Mouse (Mus musculus): Measurements from ENCODE around the gene Snrk. TPM values are rescaled to one million over a fixed set of nuclear protein-coding genes. Genes with fewer than 3 reads are reported as not detected.

Gene Snrk
- total RNA-seq, 2 experiments from 2014 or later: 116 to 117 TPM

DNA sequence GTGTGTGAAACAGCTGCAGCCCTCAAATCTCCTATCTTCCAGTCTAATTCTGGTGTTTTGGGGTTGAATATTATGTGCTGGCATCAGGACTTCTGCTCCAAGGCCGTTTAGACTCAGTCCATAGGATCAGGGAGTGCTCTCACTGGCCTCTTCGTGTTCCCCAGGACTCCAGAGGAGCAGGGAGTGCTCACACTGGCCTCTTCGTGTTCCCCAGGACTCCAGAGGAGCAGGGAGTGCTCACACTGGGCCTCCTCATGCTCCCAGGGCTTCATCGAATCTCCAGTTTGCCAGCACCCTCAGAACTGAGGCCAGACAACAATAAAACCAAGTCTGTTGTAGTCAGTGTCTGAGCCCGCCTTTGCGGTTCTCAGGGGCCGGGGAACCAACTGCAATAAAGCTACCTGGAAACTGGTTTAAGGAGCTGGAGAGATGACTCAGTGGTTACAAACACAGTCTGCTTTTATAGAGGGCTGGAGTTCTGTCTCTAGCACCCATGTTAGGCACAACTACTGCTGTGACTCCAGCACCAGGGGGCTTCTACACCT is 12.7 kb upstream of the Snrk start:
- intact Hi-C loops (cut with DNase I): no loop called here
- no peak for DNase-seq (ENCODE audit: low spot score in 2 of 2)

DNA sequence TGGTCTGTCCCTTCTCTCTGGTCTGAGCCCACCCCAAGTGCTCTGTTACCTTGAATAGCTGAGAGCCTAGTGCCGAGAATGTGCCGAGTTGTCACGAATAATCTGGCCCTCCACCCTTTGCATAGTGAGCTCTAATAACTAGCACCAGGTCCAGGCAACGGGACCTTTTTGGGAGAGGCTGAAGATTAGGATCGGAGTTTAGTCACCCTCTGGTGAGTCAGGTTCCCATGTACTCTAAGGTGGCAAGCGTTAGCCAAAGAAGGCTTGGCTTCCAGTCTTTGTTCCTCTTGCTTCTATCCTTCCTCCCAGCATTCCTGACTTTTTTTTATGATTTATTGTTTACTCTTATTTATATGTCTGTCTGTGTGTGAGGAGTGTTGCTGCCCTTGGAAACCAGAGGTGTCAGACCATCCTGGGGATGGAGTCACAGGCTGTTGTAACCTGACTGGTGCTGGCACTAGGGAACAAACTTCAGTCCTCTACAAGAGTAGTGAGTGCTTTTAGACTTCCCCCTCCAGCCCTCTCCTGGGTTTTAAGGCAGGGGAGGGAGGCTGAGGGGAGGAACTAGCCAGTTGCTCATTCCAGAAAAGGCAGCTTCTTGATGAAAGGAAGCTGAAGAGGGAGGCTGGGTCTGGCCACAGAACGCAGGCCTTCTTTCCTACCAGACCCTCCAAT is 9.2 kb upstream of the Snrk start:
- intact Hi-C loops (cut with DNase I): no loop called here
- DNase-seq (ENCODE audit: low spot score in 2 of 2): no peak

DNA sequence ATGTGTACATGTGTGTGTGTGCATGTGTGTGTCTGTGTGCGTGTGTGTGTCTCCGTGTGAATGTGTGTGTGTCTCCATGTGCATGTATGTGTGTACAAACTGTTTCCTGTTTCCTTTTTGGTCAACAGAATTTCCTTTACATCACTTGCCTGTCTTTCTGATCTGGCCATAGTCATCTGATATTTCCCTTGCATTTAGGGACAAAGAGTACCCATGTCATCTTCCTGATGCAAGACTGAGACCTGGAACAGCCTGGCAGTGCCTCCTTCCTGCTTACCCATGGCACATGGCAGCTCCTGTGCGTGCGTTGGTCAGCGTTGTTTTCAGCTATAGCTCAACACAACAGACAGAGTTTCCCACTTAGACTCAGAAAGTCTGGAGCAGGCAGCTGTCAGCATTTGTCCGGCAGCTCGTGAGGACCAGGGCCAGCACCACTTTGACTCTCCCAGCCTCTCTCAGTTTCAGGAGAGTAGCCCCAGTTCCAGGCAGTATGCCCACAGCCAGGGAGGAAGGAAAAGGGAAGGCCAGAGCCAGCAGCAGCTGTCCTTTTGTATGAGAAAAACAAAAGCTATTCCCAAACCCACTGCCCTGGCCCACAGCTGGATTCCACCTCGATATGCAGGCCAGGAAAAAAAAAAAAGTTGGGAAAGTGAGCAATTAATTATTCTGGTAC is 7.4 kb upstream of the Snrk start:
- intact Hi-C loops (cut with DNase I): loop anchor here (2.0 kb wide), 1 partner anchor 87 kb away; no protein-coding TSS in a partner anchor

DNA sequence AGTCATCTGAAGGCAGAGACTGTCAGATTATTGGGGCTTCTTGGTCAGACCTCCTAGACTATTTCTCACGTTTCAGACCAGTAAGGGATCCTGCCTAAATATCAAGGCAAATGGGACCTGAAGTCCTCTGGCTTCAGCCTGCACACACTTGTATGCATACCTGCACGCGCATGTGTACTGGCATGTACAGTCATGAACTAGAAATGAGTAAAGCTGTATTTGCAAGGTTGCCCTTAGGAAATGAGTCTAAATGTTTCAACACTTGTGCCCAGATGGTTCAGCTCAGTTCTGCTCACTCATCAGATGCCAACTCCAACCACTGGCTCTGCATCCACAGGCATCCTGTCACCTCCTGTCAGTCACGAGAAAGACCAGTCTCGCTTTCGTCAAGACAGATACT is 6.6 kb upstream of the Snrk start:
- intact Hi-C loops (cut with DNase I): loop anchor here (2.0 kb wide), 1 partner anchor 88 kb away; no protein-coding TSS in a partner anchor
- DNase-seq (ENCODE audit: low spot score in 2 of 2): no peak

More for the DNA sequence above, 7.4 kb upstream of the Snrk start:
- DNase-seq (ENCODE audit: low spot score in 2 of 2): peak in 1 of 2 experiments; percentile 22

DNA sequence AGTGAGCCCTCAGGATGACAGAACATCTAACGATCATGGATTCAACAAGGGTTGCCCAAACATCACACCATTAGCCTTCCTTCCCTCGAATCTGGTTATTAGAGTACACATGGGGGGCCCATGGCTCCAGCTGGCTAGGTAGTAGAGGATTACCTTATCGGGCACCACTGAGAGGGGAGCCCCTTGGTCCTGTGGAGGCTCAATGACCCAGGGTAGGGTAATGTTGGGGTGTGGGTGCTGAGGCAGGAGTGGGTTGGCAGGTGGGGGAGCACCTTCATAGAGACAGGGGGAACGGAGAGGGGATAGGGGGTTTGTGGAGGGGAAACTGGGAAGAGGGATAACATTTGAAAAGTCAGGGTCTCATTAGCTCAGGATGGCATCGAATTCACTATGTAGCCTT is 6.1 kb upstream of the Snrk start:
- no peak for DNase-seq (ENCODE audit: low spot score in 2 of 2)
- intact Hi-C loops (cut with DNase I): loop anchor here (2.0 kb wide), 1 partner anchor 88 kb away; no protein-coding TSS in a partner anchor

DNA sequence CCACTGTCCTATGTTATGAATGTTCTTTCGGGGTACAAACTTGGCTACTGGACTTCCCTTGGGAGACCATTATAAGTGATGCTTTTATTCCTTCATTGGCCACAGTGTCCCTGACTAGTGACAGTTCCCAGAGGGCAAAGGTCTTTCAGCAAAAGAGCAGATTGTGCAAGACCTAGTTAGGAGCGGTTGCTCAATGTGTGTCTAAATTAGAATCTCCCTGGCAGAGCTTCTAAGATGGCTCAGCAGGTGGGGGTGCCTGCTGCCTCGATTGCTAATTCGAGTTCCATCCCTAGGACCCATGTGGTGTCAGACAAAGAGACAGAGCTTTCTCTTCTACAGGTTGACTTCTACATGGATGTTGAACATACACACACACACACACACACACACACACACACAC is 1.5 kb upstream of the Snrk start:
- DNase-seq (ENCODE audit: low spot score in 2 of 2): no peak
- intact Hi-C loops (cut with DNase I): no loop called here

DNA sequence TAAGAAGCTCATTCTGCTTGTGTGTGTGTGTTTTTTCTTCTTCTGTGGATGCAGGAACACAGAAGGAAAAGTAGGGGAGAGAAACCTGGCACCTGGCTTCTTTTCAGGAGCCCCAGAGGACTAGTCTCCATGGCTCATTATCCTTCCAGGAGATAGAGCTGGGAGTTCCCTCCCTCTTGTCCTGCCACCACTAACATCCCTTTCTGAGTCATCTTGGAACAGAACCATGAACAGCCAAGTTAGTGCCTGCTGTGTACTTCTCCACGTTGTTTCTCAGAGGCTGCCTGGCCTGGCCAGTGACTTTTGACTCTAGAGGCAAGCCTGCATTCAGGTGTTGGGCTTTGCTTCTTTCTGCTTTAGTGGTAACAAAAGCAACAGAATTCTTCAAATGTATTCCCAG is 707 bp upstream of the Snrk start:
- peak in 1 of 2 experiments; percentile 28 for DNase-seq (ENCODE audit: low spot score in 2 of 2)
- intact Hi-C loops (cut with DNase I): loop anchor here (2.0 kb wide), 1 partner anchor 98 kb away; no protein-coding TSS in a partner anchor

DNA sequence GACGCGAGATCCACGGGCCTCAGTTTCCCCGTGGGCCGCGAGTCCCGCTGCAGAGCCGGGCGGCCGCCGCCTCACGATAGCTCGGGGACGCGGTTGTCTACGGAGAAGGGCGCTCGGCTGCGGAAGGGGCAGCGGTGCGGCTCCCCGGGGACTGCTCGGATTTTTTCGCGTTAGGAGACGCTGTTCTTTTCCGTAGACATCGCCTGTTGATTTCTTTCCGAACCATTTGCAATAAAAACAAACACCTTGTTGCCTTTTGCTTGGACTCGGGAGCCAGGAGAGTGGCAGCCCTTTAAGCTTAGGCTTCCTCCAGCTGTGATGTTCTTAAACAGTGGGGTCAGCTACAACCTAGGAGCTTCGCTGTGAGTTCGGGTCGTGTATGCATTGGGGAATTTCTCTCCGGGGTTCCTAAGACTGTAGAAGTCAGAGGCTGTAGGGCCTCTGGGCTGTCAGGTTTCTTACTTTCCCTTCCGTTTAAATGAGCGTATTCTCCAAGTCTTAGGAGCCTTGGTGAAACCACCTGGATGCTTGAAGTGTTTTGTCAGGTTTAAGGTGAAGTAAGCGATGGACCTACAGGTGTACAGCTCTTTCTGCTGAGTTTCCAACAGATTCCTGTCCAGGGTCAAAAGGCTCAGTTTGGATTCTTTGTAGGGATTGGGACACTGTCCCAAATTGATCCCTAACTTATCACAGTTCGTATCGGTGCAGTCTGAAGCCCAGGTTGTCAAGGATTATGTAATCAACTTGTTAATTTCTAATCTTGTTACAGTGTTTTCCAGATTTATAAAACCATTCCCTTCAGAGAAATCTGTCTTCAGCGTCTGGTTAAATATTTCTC is 845 bp downstream of the Snrk start:
- DNase-seq (ENCODE audit: low spot score in 2 of 2): peak in 1 of 2 experiments; percentile 21
- intact Hi-C loops (cut with DNase I): loop anchor here (2.0 kb wide), 1 partner anchor 99 kb away; no protein-coding TSS in a partner anchor

DNA sequence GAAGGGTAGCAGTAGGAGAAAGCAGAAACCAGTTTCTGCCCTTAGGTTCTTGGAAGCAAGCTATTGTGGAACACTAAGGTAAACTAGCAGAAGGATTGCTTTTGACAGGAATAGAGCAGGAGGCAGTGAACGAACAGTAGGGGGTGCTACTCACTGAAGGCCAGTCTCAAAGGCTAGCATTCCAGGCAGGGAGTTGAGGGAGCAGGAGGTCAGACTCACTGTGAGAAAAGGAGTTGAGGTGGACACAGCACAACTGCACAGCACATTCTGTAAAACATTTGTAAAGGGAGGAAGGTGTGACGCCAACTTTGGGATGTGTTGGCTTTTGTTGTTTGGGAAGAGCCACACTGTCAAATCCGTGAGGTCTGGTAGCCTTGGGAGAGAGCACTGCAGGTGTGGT is 3.0 kb downstream of the Snrk start:
- DNase-seq (ENCODE audit: low spot score in 2 of 2): peak in 1 of 2 experiments; percentile 42
- intact Hi-C loops (cut with DNase I): loop anchor here (2.0 kb wide), 1 partner anchor 65 kb away; no protein-coding TSS in a partner anchor

DNA sequence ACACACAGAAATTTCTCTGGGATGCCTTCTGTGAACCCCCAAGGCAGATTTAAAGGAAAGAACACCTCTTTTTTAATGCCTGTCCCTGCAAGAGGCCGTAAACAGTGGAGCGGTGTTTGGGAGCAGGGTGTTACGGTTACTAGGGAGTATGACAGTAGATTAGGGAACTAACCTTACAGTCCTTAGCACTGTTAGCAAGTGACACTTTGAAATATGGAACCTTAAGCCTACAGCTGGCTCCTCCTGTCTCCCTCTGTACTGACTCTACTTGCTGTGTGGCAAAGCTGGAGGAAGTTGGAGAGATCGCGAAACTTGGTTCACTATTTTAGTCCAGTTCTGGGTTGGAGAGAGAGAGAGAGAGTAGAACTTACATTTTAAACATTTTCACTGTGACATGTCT is 5.0 kb downstream of the Snrk start:
- intact Hi-C loops (cut with DNase I): no loop called here
- DNase-seq (ENCODE audit: low spot score in 2 of 2): no peak

DNA sequence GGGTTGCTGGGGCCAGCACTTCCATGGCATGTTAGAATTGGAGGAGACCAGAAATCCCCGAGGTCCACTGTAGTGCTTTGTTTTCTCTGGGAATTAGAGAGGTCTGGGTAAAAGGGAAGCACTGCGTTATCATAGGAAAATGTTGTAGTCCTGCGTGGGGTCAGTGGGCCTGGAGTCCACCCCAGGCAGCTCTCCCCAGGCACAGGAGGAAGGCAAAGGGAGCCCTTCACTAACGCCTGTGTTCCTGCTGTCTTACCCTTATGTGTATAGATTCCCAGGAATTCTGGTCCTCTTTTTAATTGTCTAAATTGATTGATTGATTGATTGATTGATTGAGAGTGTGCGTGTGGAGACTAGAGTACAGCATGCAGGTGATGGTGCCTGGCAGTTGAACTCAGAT is 6.1 kb downstream of the Snrk start:
- DNase-seq (ENCODE audit: low spot score in 2 of 2): no peak

DNA sequence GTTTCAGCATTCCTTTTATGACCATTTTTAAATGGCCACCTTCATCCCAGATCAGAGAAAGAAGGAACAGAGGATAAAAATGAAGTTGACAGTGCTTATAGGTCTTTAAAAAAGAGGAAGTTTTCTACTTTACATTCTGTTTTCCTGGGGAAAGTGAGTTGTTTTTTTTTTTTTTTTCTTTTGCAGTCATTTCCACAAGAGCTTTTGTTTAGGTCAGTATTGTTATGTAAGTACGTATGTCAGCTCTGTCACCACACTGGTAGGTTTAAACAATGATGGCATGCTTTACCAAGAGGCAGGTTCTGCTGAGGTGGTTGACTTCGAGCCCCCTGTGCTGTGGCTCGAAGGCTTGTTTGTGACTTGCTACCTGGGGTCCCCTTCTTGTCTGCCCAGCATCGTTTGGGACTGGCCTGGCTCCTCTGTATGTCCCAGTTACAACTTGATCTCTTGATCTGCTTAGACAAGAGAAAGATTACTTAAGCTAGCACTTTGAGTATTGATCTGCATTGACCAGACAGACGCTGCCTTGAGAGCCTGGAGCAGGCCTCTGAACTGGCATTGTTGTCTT is 8.7 kb downstream of the Snrk start:
- intact Hi-C loops (cut with DNase I): no loop called here
- DNase-seq (ENCODE audit: low spot score in 2 of 2): no peak

More for the DNA sequence above, 6.1 kb downstream of the Snrk start:
- intact Hi-C loops (cut with DNase I): no loop called here

DNA sequence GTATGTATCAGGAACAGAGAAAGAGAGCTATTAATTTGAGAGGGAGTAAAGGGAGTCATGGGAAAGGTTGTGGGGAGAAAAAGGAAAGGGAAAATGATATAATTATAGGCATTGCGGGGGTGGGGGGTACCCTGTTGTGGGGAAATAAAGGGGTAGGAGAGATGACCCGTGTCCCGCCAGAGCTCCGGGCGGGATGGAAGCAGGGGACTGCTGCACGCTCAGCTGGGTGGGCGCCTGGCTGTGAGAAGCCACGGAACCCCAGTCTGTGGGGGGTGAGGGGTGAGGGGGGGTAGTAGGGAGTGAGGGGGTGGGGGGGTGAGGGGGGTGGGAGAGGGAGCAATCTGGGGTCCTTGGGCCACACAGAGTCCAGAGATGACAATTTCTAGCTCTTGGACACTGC is 9.7 kb downstream of the Snrk start:
- DNase-seq (ENCODE audit: low spot score in 2 of 2): no peak
- intact Hi-C loops (cut with DNase I): no loop called here

DNA sequence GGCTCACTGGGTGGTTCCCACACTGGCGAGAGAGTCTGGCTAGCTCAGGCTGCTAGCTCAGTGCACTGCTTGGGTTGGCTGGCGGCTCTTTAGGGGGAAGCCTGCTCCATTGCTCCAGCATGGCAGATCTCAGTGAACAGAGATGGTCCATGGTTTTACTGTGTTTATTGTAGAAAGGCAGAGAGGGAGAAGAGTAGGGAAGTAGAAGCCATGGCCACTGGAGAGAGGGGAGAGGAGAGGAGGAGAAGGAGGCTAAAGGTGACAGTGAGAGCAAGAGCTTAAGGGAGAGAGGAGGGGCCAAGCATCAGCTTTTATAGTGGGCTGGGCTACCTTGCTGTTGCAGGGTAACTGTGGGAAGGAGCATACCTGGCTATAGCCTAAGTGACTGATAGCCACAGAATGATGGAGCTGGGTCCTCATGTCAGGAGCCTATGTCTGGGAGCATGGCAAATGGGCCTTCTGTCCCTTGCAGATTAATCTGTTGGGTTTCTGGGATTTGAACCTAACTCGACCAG is 10.3 kb downstream of the Snrk start:
- intact Hi-C loops (cut with DNase I): no loop called here
- no peak for DNase-seq (ENCODE audit: low spot score in 2 of 2)

DNA sequence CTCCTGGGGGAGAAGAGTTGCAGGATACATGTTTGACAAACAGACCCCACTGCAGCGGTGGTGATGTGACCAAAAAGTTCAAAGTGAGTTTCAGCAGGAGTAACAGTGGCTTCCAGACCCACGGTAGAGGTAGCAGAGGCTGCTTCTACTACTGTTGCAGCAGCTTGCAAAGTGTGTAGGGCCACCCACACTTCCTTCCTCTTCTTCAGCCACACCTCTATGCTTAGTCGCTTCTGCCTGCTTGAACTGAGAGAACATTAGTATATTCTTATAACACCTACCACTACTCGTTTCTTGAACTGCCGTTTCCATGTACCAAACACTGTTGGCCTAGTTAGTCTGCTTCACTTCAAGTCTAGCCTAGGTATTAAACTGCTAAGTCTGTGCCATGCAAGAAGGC is 11.6 kb downstream of the Snrk start:
- DNase-seq (ENCODE audit: low spot score in 2 of 2): peak in 1 of 2 experiments; percentile 49
- intact Hi-C loops (cut with DNase I): no loop called here

DNA sequence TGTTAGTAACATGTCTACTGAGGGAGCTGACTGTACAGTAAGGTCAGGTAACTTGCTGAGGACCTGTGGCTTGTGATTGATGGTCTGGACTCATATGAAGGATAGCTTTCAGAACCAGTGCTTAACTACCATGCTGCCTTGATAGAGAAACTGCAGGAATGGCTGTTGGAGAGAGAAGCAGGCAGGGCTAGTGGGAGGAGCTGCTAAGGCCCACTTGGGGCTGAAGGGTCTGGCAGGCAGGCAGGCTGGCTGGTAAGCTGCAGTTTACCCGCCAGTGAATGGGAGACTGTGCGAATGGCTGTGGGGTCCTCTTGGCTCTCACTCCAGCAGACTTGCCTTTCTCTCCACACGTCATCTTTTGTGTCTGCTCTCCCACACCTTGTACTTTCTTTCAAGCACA is 13.6 kb downstream of the Snrk start:
- no peak for DNase-seq (ENCODE audit: low spot score in 2 of 2)
- intact Hi-C loops (cut with DNase I): no loop called here

DNA sequence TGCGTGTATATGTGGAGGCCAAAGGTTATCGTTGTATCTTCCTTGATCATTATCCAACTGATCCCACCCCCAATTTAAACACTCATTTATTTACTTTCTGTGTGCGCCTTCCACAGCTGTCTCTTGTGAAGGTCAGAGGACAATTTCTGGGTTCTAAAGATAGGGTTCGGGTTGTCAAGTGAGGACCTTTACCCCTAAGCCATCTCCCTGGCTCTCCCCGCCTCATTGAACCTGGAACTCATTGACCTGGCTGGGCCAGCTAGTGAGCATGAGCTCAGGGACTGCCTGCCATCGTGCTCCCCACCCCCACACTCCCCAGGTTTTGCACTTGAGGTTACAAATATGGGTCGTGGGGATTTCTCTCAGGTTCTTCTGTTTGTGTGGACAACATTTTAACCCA is 15.1 kb downstream of the Snrk start:
- intact Hi-C loops (cut with DNase I): no loop called here
- DNase-seq (ENCODE audit: low spot score in 2 of 2): no peak

DNA sequence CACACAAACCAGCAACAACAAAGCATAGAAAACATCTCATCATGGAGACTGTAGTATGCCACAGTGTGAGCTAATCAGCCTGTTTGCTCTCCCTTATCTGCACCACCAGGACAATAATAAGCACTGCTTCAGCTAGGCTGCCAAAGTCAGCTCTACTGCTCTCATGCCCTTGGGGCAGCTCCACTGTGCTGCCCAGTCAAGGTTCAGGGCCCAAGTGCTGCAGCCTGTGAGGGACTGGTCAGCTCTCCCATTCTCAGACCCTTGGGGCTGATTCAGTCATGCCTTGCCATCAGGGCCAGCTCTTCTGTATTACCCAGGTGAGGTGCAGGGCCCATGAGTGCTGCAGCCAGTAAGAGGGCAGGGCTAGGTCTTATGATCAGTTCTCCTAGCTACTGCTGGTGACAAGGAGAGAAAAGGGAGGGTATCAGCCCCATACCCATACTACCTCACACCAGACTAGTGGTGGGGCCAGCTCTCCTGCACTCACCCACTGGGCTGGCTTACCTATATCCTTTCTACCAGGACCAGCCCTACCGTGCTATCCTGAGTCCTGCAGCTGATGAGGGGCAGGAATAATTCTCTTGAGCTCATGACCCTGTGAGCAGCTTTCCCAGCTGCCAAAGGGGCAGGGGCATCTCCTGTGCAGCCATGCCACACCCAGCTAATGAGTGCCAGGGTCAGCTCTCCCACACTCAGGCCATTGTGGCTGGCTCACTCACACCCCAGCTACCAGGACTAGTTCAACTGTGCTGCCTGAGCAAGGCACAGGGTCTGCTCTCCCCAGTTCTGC is 18.2 kb downstream of the Snrk start:
- DNase-seq (ENCODE audit: low spot score in 2 of 2): no peak

DNA sequence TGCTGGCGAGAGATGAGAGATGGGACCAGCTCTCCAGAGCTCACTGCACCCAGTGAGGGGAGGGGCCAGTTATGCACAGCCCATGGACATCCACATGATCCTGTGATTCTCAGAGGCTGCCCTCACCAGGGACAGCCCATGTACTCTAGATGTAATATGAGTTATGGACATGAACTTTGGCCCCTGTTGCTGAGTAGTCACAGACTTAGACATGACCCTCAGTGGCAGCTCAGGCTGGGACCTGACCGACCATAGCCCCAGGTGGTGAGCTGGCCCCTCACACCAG is 18.8 kb downstream of the Snrk start:
- DNase-seq (ENCODE audit: low spot score in 2 of 2): no peak
- intact Hi-C loops (cut with DNase I): no loop called here

More for the DNA sequence above, 18.2 kb downstream of the Snrk start:
- intact Hi-C loops (cut with DNase I): no loop called here

Data from left cerebral cortex, postnatal 25 days (tissue).